Mouse (Mus musculus) cerebellum, adult 18-20 months (tissue): ENCODE measurements at regions not wholly inside any gene's neighbourhood (a gene's known extent, or its start where the extent isn't known, plus 50 kb on each side); places are given as distances from the start of the nearest gene placed in this dataset.

Experiments
- DNase-seq, 2 experiments: peaks; one replicate each; pipeline ENCODE4 v3.0.0; 2021

DNA sequence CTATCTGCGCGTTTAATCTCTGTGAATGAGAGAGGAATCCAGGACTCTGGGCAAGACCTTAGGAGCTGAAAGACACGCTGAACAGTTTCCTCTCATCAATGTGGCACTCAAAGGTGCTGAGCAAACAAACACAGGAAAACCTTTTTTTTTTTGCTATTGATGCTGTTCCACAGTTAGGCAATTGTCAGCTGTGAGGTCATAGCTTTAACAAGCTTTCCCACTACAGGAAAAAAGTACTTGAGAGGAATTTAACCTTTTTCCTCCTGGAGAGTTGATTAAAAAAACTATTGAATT lies 261.0 kb downstream of the Fzd1 start:
- no peak for DNase-seq

- DNase-seq, result peak; percentile 91 to 95
Observed at GRCm38 (mm10) chr5:4496132-4496906, 261.5 kb downstream of the Fzd1 start.

DNA sequence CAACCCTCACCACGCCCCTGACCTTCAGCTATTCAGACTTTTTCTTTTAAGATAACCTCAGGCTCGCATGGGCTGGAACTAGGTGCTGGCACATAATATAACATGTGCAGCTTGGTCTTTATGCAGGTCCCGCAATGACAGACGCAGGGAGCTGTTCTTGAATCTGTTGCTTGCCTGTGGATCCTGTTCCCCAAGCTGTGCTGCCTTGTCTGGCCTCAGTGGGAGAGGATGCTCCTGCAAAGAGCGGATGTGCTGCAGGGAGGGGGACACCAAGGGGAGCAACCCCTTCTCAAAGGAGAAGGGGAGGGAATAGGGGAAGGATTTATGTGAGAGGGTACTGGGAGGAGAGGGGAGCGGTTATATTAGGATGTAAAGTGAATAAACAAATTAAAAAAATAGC lies 262.4 kb downstream of the Fzd1 start:
- peak; percentile 48 to 59 for DNase-seq

DNA sequence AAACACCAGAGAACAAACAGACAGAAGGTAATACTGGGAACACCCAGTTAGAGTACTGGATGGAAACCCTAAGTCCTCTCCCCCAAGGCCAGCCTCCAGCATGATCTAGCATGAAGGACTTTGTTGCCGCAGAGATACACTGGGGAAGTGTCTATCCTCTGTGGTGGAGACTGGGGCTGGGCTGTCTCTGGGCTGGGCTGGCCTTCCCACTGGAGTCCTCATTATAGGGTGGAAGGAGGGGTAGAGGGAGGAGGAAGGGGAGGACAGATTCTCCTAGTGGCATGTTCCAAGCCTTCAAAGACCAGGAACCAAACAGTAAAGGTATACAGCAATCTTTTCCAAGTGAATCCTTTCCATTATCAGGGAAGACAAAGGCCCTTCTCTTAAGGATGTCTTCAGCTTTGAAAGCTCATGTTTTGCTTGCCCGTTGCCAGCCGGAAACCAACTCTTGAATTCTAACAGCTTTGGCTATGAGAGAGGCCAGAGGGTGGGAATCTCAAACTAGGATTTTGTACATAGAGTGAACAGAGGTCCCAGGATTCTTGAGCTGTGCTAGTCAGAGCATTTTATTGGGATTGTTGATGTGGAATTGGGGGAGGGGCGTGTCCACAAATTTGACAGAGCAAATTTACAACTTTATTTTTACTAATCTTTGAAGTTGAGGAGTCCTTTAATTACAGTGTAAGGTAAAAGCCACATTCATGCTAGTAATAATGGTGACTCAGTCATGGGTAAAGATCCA lies 271.3 kb downstream of the Fzd1 start:
- peak in 1 of 2 experiments; percentile 44 for DNase-seq

- DNase-seq, result peak; percentile 90 to 98
Observed at GRCm38 (mm10) chr5:4485542-4486390, 272.1 kb downstream of the Fzd1 start.

- DNase-seq, result no peak
Observed at GRCm38 (mm10) chr5:4484780-4485179, 273.1 kb downstream of the Fzd1 start.

GRCm38 (mm10) chr5:4484151-4484550 lies 273.7 kb downstream of the Fzd1 start:
- peak; percentile 54 to 58 for DNase-seq

GRCm38 (mm10) chr5:4474255-4474654 lies 282.1 kb downstream of the Mterf1b start:
- DNase-seq, result no peak
